Mouse (Mus musculus) left cerebral cortex, postnatal 36 days (tissue): ENCODE data around the gene Nupr1. TPM values are rescaled to one million over a fixed set of nuclear protein-coding genes. Genes with fewer than 3 reads are reported as not detected.
A peak's percentile ranks its signal among the peaks of the same experiment; 100 is the strongest.
"Not testable (repeated sequence)": the region's sequence is repeated elsewhere in the genome, so short reads cannot be mapped to it uniquely, and the experiment has no call there.

ENCODE experiments used
- DNase-seq, 2 experiments: peaks; one replicate each; pipeline ENCODE4 v3.0.0; 2021 to 2022; ENCODE audit warnings: low spot score in 2 of 2, mixed read lengths in 1 of 2
- intact Hi-C: fragments of 180-260 bp; cut with DNase I; formaldehyde crosslinking; loops from one replicate; pipeline ENCODE4 v1.15.1; 2025
- total RNA-seq, 2 experiments: library from RNA; stranded (reverse); gene quantifications; 2 replicates each; pipeline ENCODE4 v1.2.3; 2021

Nupr1 gene
- total RNA-seq, 2 experiments from 2014 or later: 16.6 to 17.2 TPM

DNA sequence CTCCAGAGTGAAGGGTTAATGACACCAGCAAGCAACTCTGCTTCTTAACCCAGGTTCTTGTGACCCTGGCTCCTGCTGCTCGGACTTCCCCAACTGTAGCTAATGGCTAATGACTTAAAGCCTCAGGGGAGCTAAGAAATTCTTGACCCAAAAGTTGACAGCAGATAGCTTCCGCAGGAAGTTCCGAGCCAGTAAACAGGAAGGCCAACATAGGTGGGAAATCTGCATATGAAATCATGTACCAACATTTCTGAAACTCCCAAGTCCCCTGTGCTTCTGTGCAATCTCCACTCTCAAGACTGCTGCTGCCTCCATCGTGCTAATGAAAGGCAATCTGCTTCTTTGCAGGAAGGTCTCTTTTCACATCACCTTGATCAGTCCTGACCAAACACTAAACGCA is 15.0 kb upstream of the Nupr1 start:
- intact Hi-C loops: no loop called here
- DNase-seq: no peak

GRCm38 (mm10) chr7:126644914-126645313 is 14.3 kb upstream of the Nupr1 start:
- no peak for DNase-seq
- intact Hi-C loops: no loop called here

DNA sequence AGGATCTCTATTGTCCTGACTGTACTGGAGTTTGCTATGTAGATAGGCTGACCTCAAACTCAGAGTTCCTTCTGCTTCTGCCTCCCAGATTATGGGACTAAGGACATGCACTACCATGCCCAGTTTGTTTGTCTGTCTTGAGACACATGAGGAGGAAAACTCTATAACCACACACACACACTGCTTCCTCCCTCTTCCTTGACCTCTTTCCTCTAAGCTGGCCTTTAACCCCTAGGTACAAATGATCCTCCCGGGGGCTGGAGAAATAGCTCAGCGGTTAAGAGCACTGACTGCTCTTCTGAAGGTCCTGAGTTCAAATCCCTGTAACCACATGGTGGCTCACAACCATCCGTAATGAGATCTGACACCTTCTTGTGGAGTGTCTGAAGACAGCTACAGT is 13.7 kb upstream of the Nupr1 start:
- intact Hi-C loops: no loop called here

DNA sequence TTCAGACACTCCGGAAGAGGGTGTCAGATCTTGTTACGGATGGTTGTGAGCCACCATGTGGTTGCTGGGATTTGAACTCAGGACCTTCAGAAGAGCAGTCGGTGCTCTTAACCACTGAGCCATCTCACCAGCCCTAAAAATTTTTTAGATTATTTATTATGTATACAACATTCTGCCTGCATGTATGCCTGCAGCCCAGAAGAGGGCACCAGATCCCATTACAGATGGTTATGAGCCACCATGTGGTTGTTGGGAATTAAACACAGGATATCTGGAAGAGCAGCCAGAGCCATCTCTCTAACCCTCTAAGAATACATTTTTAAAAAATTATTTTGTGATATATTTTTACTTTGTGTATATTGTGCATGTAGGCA is 12.6 kb upstream of the Nupr1 start:
- intact Hi-C loops: not testable (repeated sequence)
- peak in 1 of 2 experiments; percentile 8 for DNase-seq

More for the DNA sequence above, 13.7 kb upstream of the Nupr1 start:
- no peak for DNase-seq

DNA sequence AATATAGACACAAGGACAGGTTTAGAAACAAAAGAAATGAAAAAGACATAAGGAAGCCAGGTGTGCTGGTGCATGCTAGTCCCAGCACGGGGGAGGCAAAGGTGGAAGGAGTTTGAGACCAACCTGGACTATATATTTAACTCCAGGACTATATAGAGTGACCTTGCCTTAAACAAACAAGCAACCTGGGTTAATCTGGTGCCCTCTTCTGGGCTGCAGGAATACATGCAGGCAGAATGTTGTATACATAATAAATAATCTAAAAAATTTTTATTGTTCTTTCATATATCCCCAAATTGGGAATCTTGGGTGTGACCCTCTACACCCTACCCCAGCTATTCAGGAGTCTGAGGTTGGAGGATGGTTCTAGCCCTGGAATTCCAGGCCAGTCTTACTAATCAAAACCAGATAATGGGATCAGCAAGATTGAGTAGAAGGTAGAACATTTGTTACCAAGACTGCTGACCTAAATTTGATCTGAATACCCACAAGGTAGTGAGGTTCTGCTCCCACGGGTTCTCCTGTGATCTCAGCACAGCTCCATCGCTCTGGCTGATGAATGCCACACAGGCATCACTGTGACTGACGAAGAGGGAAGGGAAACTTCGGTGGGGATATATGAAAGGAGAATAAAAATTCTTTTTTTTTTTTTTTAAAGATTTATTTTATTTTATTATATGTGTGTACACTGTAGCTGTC is 12.0 kb upstream of the Nupr1 start:
- no peak for DNase-seq
- intact Hi-C loops: no loop called here

GRCm38 (mm10) chr7:126636733-126637520 is 6.3 kb upstream of the Nupr1 start:
- intact Hi-C loops: loop anchor here (2.0 kb wide), 1 partner anchor 50 kb away; no protein-coding TSS in a partner anchor
- DNase-seq: no peak

GRCm38 (mm10) chr7:126635375-126635774 is 4.7 kb upstream of the Nupr1 start:
- intact Hi-C loops: no loop called here
- no peak for DNase-seq

DNA sequence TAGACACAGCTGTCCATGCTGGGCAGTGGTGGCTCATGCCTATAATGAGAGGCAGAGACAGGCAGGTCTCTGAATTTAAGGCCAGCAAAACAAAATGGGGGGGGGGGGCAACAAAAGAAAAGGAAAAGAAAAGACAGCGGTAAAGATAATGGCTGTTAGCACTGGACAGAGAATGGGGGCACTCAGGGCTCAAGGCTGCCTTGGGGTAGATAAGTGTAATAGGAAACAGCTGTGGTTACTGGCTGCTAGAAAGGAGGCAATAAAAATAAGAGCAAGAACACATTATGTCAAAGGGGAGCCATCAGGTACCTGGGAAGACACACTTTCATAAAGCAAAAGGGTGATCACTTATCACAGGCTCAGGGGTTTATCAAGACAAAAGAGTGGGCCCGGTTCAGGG is 1.8 kb upstream of the Nupr1 start:
- DNase-seq: no peak
- intact Hi-C loops: no loop called here

DNA sequence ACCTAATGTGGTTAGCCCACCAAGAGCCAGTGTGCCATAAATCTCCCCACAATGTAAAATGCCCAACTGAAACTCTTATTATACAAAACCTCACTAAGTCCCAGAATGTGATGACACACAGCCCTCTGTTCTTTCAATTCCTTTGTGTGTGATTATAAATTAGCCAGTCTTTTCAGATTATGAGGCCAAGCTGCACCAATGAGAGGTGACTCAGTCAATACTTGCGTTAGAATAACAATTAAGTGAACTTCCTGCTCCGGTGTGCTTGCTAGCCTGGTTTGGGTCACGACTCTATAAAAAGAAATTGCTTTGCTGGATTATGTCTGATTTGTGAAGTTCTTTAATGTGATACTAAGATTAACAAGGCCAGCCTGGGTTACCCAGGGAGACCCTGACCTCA is 746 bp downstream of the Nupr1 start:
- DNase-seq: no peak
- intact Hi-C loops: no loop called here

GRCm38 (mm10) chr7:126628111-126628510 is 2.5 kb downstream of the Nupr1 start:
- DNase-seq: no peak
- intact Hi-C loops: no loop called here

DNA sequence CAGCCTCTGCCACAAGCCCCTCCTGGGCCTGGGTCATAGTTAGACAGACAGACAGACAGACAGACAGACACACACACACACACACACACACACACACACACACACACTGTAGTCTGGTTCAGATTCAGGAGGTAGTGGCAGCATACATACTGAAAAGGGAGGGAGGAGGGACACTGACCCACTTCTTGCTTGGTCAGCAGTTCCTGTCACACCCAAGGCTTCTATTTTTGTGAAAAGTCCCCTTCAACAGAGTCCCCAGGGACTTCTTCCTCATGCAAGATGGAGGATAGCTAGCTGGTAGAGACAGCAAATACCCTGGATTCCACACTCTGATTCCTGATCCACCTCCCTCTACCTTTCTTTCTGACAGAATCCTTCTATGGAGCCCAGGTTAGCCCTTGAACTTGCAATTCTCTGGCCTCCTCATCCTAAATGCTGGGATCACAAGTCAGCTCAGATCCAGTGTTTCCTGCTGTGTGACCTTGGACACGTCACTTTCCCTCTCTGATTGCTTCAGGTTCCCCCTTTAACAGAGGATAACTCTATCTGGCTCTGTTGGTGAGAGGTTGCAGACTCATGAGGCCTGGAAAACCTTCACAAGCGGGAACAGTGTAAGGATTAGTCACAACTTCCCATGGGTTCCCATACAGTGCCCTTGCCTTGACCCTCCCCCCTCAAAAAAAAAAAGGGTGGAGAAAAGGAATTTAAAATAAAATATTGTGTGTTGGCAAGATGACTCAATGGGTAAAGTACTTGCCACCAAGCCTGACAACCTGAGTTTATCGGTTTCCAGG is 4.7 kb downstream of the Nupr1 start:
- intact Hi-C loops: no loop called here
- DNase-seq: no peak

DNA sequence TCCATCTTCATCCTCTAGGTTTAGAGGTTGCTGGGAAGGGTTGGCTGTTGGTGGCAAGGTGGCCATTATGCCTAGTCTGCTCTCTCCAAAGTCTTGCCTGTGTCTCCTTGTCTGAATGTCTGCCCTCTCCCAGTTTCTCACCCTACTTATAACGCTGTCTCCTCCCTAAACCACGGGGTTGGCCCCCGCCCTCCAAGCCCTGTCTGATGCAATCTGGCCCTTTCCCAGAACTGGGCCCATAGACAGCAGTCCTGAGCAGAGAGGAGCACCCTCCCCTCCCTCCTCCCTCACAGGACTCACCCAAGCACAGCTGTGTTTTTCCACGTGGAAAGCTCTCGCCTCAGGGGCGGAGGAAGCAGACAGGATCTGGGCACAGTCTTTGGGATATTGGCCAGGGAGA is 5.3 kb downstream of the Nupr1 start:
- intact Hi-C loops: no loop called here
- DNase-seq: peak; percentile 7 to 36

GRCm38 (mm10) chr7:126624774-126625173 is 5.9 kb downstream of the Nupr1 start:
- intact Hi-C loops: no loop called here
- DNase-seq: no peak

DNA sequence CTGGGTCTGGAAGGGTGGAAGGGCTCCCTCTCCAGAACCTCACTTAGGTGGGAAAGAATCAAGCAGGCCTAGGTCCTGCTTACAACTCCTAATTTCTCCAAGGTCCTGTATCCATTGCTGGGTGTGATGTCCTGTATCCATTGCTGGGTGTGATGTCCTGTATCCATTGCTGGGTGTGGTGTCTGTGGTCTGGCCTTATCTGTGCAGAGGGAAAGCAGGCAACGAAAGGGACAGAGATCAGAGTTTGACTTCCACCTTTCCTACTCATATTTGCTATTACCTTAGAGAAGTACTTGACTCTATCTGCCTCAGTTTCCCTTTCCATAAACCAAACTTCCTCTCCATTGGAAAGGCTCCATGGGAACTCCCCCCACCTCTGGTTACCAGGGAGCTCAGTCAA is 7.3 kb downstream of the Nupr1 start:
- no peak for DNase-seq
- intact Hi-C loops: no loop called here

GRCm38 (mm10) chr7:126621452-126622359 is 9.0 kb downstream of the Nupr1 start:
- no peak for DNase-seq
- intact Hi-C loops: no loop called here

GRCm38 (mm10) chr7:126619559-126620275 is 10.9 kb downstream of the Nupr1 start:
- DNase-seq: no peak
- intact Hi-C loops: no loop called here

GRCm38 (mm10) chr7:126616707-126617106 is 14.0 kb downstream of the Nupr1 start:
- intact Hi-C loops: no loop called here
- DNase-seq: no peak

- no peak for DNase-seq
- intact Hi-C loops: no loop called here
These were observed 17.9 kb downstream of the Nupr1 start for GRCm38 (mm10) chr7:126612736-126613135.

GRCm38 (mm10) chr7:126607796-126608195 is 22.9 kb downstream of the Nupr1 start:
- intact Hi-C loops: no loop called here
- DNase-seq: no peak
